Mouse (Mus musculus) stomach, embryonic 14.5 days (tissue): ENCODE results near the gene Gcnt7. TPM values are rescaled to one million over a fixed set of nuclear protein-coding genes. Genes with fewer than 3 reads are reported as not detected.

Experiments used
- ATAC-seq: fragments of 200-750 bp; cut with Nextera tagmentation; 2 replicates; pipeline ENCODE4 v1.8.0; 2017; ENCODE audit warnings: low read depth, moderate TSS enrichment; ENCODE audit not compliant: insufficient number of reproducible peaks, insufficient read depth, low FRiP score
- H3K27ac ChIP-seq: fragments of 300-500 bp; sonication (generic); 2 replicates; pipeline ENCODE4 v1.5.1; 2014; ENCODE audit warnings: mild to moderate bottlenecking, low read length, moderate library complexity, mixed read lengths
- H3K27me3 ChIP-seq: fragments of 300-500 bp; sonication (generic); 2 replicates; pipeline ENCODE4 v1.6.1; 2014; ENCODE audit warnings: low read length, control low read depth, mixed read lengths; ENCODE audit not compliant: control insufficient read depth, insufficient read depth
- H3K36me3 ChIP-seq: fragments of 300-500 bp; sonication (generic); 2 replicates; pipeline ENCODE4 v1.6.1; 2014; ENCODE audit warnings: mild to moderate bottlenecking, control low read depth, low read length, moderate library complexity, mixed read lengths; ENCODE audit not compliant: control insufficient read depth, insufficient read depth
- H3K4me1 ChIP-seq: fragments of 300-500 bp; sonication (generic); 2 replicates; pipeline ENCODE4 v1.6.1; 2014; ENCODE audit warnings: low read length, control low read depth, mixed read lengths; ENCODE audit not compliant: control insufficient read depth, insufficient read depth
- H3K4me2 ChIP-seq: fragments of 300-500 bp; sonication (generic); replicated peaks from 2 replicates; pipeline ENCODE4 v1.6.1; 2014; ENCODE audit warnings: low read depth, low read length, control low read depth
- H3K4me3 ChIP-seq: fragments of 300-500 bp; sonication (generic); 2 replicates; pipeline ENCODE4 v1.5.1; 2014; ENCODE audit warnings: low read depth, low read length, control low read depth
- H3K9ac ChIP-seq: fragments of 300-500 bp; sonication (generic); replicated peaks from 2 replicates; pipeline ENCODE4 v1.6.1; 2014; ENCODE audit warnings: low read depth, mild to moderate bottlenecking, control low read depth, low read length, moderate library complexity, mixed read lengths
- H3K9me3 ChIP-seq: fragments of 300-500 bp; sonication (generic); 2 replicates; pipeline ENCODE4 v1.6.1; 2016; ENCODE audit warnings: low read depth, low read length, control low read depth; ENCODE audit not compliant: control insufficient read depth
- WGBS: fragments of 180-500 bp; shearing (Covaris S2); extraction: QIAGEN DNeasy Blood & Tissue Kit; methylation state at CpG from one replicate; pipeline ENCODE4 v1.1.7; 2014; 5-methylcytosine and 5-hydroxymethylcytosine counted together
- polyA plus RNA-seq: library from polyadenylated mRNA; unstranded; fragments of >200 nt; fragmentation: Nextera tagmentation; extraction: Ambion mirVana; gene quantifications from 2 replicates; pipeline ENCODE4 v1.2.1, GENCODE M21; 2014

The Gcnt7 gene
- polyA plus RNA-seq, 1 experiment from 2014 or later: 1.6 TPM

- WGBS: 86% methylated on average over 14 of the region's 14 CpGs
- Histone ChIP-seq H3K36me3 (no peaks in the 10 kb centered on the region), H3K4me1 (no peaks in the 10 kb centered on the region), H3K27me3 (no peaks in the 10 kb centered on the region), H3K27ac (no peak overlapping the region), H3K9me3 (no peaks in the 10 kb centered on the region), H3K4me2 (no peak overlapping the region), H3K4me3 (no peak overlapping the region), H3K9ac (no peak overlapping the region)
- no peak for ATAC-seq
Observed at GRCm38 (mm10) chr2:172483766-172484413, 25.5 kb upstream of the Gcnt7 start.

DNA sequence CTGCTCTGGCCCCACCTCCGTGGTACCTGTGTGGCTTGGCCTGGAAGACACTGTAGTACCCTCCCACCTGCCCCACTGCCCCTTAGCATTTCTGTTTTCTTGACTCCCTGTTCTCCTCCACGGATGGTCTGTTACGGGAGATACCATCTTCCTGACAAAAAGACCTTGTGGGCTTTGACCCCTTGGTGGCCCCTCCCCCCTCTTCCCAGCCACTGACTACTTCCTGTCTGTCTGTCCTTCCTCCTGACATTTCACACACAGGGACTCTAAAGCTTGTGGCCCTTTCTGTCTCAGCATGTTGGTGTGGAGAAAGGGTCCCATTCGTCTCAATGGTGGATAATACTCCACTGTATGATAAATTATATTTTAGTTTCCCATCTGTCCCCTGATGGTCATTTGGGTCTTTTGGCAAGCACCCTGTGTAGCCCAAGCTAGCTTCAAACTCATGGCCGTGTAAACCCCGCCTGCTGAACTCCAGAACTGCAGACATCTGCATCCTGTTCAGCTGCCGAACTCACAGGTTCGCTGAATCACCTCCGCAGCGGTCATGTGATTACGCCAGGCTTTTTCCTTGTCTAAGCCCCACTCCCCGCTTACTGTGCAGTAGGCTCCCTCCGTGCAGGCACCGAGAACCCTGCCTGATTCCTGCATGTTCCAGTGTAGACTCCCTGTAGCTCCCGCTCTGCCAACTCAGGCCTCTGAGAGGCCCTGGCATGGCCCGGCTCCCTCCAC lies 23.4 kb upstream of the Gcnt7 start:
- no peaks in the 10 kb centered on the region for H3K9me3 ChIP-seq
- H3K4me2 ChIP-seq: no peak overlapping the region
- H3K36me3 ChIP-seq: no peaks in the 10 kb centered on the region
- H3K4me3 ChIP-seq: no peak overlapping the region
- H3K4me1 ChIP-seq: no peaks in the 10 kb centered on the region
- no peak overlapping the region for H3K27ac ChIP-seq
- no peak for ATAC-seq
- 82% methylated on average over 16 of the region's 16 CpGs for WGBS
- no peak overlapping the region for H3K9ac ChIP-seq
- no peaks in the 10 kb centered on the region for H3K27me3 ChIP-seq

DNA sequence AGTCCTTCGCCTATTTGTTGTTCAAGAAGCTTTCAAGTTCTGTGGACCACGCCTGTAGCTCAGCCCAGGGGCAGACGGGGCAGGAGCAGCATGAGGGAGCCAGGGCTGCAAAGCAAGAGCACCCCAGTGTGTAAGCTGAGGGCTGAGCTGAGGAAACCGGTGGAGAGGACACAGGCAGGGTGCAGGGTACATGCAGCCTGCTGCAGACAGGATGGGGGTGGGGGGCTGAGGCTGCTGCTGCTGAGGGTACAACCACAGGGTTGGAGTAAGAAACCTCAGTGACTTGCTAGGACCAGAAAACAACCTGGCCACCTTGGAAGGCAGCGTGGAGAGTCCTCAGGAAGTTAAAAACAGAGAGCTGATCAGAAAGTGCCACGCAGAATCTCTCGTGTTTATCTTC lies 21.9 kb upstream of the Gcnt7 start:
- H3K4me2 ChIP-seq: no peak overlapping the region
- H3K4me1 ChIP-seq: no peaks in the 10 kb centered on the region
- no peak overlapping the region for H3K9ac ChIP-seq
- no peak overlapping the region for H3K27ac ChIP-seq
- H3K9me3 ChIP-seq: no peaks in the 10 kb centered on the region
- no peak for ATAC-seq
- H3K4me3 ChIP-seq: no peak overlapping the region
- H3K27me3 ChIP-seq: no peaks in the 10 kb centered on the region
- H3K36me3 ChIP-seq: no peaks in the 10 kb centered on the region
- WGBS: 66% methylated on average over 7 of the region's 7 CpGs

DNA sequence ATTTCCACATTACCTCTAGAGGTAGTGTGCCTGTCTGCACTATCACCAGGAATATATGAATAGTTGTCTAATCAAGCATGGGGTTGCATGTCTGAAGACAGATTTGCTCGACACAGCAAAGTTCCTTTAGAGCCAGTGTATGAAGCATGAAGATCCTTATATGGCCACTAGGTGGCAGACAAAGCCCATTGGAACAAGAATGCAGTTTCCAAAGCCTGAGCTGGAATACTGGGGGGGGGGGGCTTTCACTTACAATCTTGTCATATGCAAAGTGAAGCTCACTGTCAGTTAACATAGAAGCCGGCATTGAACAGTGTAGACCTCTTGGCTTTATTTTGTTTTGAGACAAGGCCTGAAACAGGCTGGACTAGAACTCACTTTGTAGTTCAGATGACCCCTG lies 19.5 kb upstream of the Gcnt7 start:
- peaks cover 4% of the 10 kb centered on the region; the same call in 1 of the 2 replicates for H3K4me1 ChIP-seq
- H3K4me2 ChIP-seq: no peak overlapping the region
- H3K27me3 ChIP-seq: no peaks in the 10 kb centered on the region
- H3K9ac ChIP-seq: no peak overlapping the region
- no peak for ATAC-seq
- H3K4me3 ChIP-seq: no peak overlapping the region
- H3K9me3 ChIP-seq: no peaks in the 10 kb centered on the region
- WGBS: 6% methylated on average over 2 of the region's 2 CpGs
- H3K36me3 ChIP-seq: no peaks in the 10 kb centered on the region
- H3K27ac ChIP-seq: no peak overlapping the region

GRCm38 (mm10) chr2:172477350-172477749 lies 19.0 kb upstream of the Gcnt7 start:
- no peak overlapping the region for H3K27ac ChIP-seq
- no peak for ATAC-seq
- no peak overlapping the region for H3K4me2 ChIP-seq
- no peaks in the 10 kb centered on the region for H3K36me3 ChIP-seq
- H3K4me1 ChIP-seq: peaks cover 4% of the 10 kb centered on the region; the same call in 1 of the 2 replicates
- H3K4me3 ChIP-seq: no peak overlapping the region
- H3K9me3 ChIP-seq: no peaks in the 10 kb centered on the region
- no peaks in the 10 kb centered on the region for H3K27me3 ChIP-seq
- 35% methylated on average over 3 of the region's 3 CpGs for WGBS
- H3K9ac ChIP-seq: no peak overlapping the region

DNA sequence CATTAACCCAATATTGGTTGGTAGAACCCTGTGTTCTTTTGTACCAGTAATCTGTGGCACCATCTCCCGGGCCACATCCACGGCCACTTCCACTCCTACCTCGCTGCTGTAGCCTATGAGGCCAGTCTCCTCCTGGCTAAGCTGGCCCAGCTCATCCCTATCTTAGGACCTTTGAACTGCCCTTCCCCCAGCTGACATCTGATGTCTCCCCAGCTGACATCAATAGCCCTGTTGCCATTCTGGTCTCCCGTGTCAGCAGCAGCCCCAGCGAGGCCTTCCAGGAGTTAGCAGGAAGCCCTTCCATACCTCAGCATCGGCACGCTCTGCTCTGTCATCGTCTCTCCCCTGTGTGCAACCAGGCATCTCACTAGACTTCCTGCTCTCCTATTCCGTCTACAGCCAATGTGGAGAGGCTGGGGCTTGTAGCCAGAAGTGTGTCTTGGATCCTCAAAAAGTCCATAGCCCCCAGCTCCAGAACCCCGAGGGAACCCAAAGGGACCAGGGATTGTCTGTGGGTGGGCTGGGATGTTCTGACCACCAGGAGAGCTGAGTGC lies 18.4 kb upstream of the Gcnt7 start:
- no peak for ATAC-seq
- no peaks in the 10 kb centered on the region for H3K27me3 ChIP-seq

DNA sequence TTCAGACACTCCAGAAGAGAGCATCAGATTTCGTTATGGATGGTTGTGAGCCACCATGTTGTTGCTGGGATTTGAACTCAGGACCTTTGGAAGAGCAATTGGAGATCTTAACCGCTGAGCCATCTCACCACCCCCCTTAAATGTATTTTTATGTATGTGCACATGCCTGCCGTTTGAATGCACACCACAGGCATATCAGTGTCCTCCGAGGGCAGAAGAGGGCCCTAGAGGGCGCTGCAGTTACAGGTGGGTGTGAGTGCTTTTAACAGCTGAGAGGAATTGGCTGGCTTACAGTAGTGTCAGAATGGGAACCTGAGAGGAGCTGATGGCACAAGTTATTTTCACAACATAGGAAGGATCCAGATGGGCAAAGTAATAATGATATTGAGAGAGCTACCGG lies 16.6 kb upstream of the Gcnt7 start:
- no peak for ATAC-seq

More for the DNA sequence above, 18.4 kb upstream of the Gcnt7 start:
- Histone ChIP-seq H3K9me3 (no peaks in the 10 kb centered on the region), H3K27ac (no peak overlapping the region), H3K9ac (no peak overlapping the region), H3K4me1 (peaks cover 4% of the 10 kb centered on the region; the same call in 1 of the 2 replicates), H3K4me3 (no peak overlapping the region), H3K36me3 (no peaks in the 10 kb centered on the region), H3K4me2 (no peak overlapping the region)
- 27% methylated on average over 10 of the region's 10 CpGs for WGBS

GRCm38 (mm10) chr2:172473591-172473990 lies 15.2 kb upstream of the Gcnt7 start:
- H3K4me2 ChIP-seq: no peak overlapping the region
- no peak for ATAC-seq
- H3K27ac ChIP-seq: peak overlapping the region; percentile 45; the same call in 1 of the 2 replicates
- no peaks in the 10 kb centered on the region for H3K9me3 ChIP-seq
- H3K36me3 ChIP-seq: peaks cover 3% of the 10 kb centered on the region
- no peak overlapping the region for H3K9ac ChIP-seq
- no peaks in the 10 kb centered on the region for H3K27me3 ChIP-seq
- H3K4me3 ChIP-seq: no peak overlapping the region
- 51% methylated on average over 8 of the region's 8 CpGs for WGBS
- peaks cover 4% of the 10 kb centered on the region; the same call in 1 of the 2 replicates for H3K4me1 ChIP-seq

More for the DNA sequence above, 16.6 kb upstream of the Gcnt7 start:
- no peak overlapping the region for H3K4me2 ChIP-seq
- no peaks in the 10 kb centered on the region for H3K9me3 ChIP-seq
- H3K9ac ChIP-seq: no peak overlapping the region
- no peak overlapping the region for H3K4me3 ChIP-seq
- H3K4me1 ChIP-seq: peaks cover 4% of the 10 kb centered on the region; the same call in 1 of the 2 replicates
- H3K36me3 ChIP-seq: no peaks in the 10 kb centered on the region; the same call in 1 of the 2 replicates
- no peaks in the 10 kb centered on the region for H3K27me3 ChIP-seq
- no peak overlapping the region for H3K27ac ChIP-seq
- 28% methylated on average over 6 of the region's 6 CpGs for WGBS
